In the genomic region with DNA sequence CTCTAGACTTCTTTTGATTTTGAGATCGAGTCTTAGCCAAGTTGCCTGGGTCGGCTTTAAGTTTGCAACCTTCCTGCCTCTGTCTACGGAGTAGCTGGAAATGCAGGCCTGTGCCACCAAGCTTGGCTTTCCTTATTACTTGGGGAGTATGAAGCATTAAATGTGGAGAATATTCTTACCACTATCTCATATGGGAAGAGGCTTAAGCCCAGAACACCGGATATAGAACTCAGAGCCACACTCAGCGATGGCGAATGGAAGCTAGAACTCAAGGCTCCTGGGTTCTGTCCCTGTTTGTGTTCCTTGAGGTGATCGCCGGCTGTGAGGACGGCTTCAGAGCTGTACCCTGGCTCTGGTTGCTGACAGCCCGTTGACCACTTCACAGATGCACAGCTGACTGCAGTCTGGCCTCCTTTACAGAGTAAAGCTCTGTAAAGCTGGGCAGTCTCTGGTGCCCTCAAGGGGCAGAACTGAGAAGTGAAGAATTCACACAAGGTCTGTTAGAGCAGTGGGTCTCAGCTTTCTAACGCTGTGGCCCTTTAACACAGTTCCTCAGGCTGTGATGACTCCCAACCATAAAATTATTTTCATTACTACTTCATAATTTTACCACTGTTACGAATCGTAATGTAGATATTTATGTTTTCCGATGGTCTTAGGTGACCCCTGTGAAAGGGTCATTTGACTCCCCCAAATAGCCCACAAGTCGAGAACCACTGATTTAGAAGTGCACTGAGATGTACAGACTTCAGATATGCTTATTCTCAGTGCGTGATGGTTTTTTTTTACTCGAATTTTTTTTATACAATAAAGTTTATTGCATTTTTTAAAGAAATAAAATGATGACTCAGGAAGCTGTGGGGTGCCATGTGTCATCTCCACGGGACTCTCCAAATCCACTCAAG, we compare ENCODE assay signal across 8 mouse cellular contexts. TPM values are rescaled to one million over a fixed set of nuclear protein-coding genes. Genes with fewer than 3 reads are reported as not detected.
DNase-seq lines count a peak whose midpoint lies in the region; ATAC-seq lines count a peak whose summit lies in the region.

No protein-coding gene starts in this region.

- intact Hi-C loops in left cerebral cortex, postnatal 25 days (cut with DNase I) = loop anchor here (1.0 to 5.0 kb wide), 2 partner anchors 321 to 396 kb away; a partner anchor contains a TSS

- 59% methylated on average over 18 of the region's 18 CpGs for WGBS in midbrain, embryonic 12.5 days

- no peak overlapping the region for H3K9ac ChIP-seq in midbrain, embryonic 12.5 days (replicated peaks)

- H3K4me3 ChIP-seq in midbrain, embryonic 12.5 days = no peak overlapping the region

- H3K4me2 ChIP-seq in midbrain, embryonic 12.5 days (replicated peaks) = no peak overlapping the region

- DNase-seq in heart, adult 18-20 months = peak; percentile 57 to 81
- DNase-seq in heart, adult 11 months = no peak
- peak; percentile 91 for DNase-seq in embryo, embryonic 10.5 days (ENCODE audit: low spot score)
- DNase-seq in gastrocnemius, postnatal 10 days = peak; percentile 66
- DNase-seq in kidney, adult 11 months = peak; percentile 52
- peak; percentile 68 to 74 for DNase-seq in left cerebral cortex, postnatal 25 days (ENCODE audit: low spot score in 2 of 2)
- DNase-seq in skeletal muscle tissue, adult 2 months (ENCODE audit: low read depth, low spot score) = peak; percentile 18

- ATAC-seq in midbrain, embryonic 12.5 days (ENCODE audit: low FRiP score, low read depth) = peak; percentile 87

- H3K27me3 ChIP-seq in midbrain, embryonic 12.5 days = no peaks in the 10 kb centered on the region

- no peaks in the 10 kb centered on the region for H3K36me3 ChIP-seq in midbrain, embryonic 12.5 days

- no peaks in the 10 kb centered on the region for H3K9me3 ChIP-seq in midbrain, embryonic 12.5 days

- no peak overlapping the region for H3K27ac ChIP-seq in midbrain, embryonic 12.5 days (replicated peaks)

- H3K4me1 ChIP-seq in midbrain, embryonic 12.5 days = no peaks in the 10 kb centered on the region

RNA-seq across cellular contexts. Expression of a gene that starts 23.6 kb away (rescaled TPM):
- 10 to 100 TPM; 17.4 to 23.6 TPM for total RNA-seq in heart, adult 18-20 months (2021)
- total RNA-seq in gastrocnemius, postnatal 10 days (2021) = 1 to 10 TPM; 2.9 to 3.8 TPM
- 100 to 1,000 TPM; 170 to 172 TPM for total RNA-seq in left cerebral cortex, postnatal 25 days (2021)
- polyA plus RNA-seq in midbrain, embryonic 12.5 days (2016; fragmentation: Nextera tagmentation; extraction: Ambion mirVana) = 11.9 and 15.4 TPM in 2 replicates

RNA-seq across cellular contexts. Expression of a gene that starts 31.1 kb away (rescaled TPM):
- total RNA-seq in heart, adult 18-20 months (2021) = 10 to 100 TPM; 11.8 to 14.8 TPM
- total RNA-seq in gastrocnemius, postnatal 10 days (2021) = 10 to 100 TPM; 54.3 to 69.6 TPM
- 1 to 10 TPM; 2.5 to 4.0 TPM for total RNA-seq in left cerebral cortex, postnatal 25 days (2021)
- polyA plus RNA-seq in midbrain, embryonic 12.5 days (2016; fragmentation: Nextera tagmentation; extraction: Ambion mirVana) = 4.0 and 4.9 TPM in 2 replicates

Comparison
In these comparisons a context has a peak if more than half of its experiments do, and no peak if none do; other contexts are left out.
1. RNA of a gene that starts 23.6 kb away (total RNA-seq): 170 to 172 TPM in left cerebral cortex, postnatal 25 days; 17.4 to 23.6 TPM in heart, adult 18-20 months and 2.9 to 3.8 TPM in gastrocnemius, postnatal 10 days; every median in the first group is over 4 times any median in the second.